Mouse (Mus musculus): ENCODE results near the gene Oser1. TPM values are rescaled to one million over a fixed set of nuclear protein-coding genes. Genes with fewer than 3 reads are reported as not detected.

Oser1 gene
- polyA plus RNA-seq, 1 experiment from 2014 or later = 79.8 TPM

GRCm38 (mm10) chr2:163358662-163359061, 65.8 kb downstream of the Oser1 start:
- no peak for DNase-seq (ENCODE audit: low spot score)
- H3K27ac ChIP-seq (replicated peaks) = no peak overlapping the region
- H3K4me3 ChIP-seq (ENCODE audit: low read depth, low read length) = no peak overlapping the region
- no peaks in the 10 kb centered on the region for H3K9me3 ChIP-seq (ENCODE audit: control insufficient read depth, low read length)
- no peaks in the 10 kb centered on the region for H3K36me3 ChIP-seq (ENCODE audit: control insufficient read depth, insufficient read depth, low read length)
- TF ChIP-seq EP300 (optimal IDR thresholded peaks at IDR 0.05) (no peak), CTCF (IDR thresholded peaks at IDR 0.05; ENCODE audit: low read depth) (no peak)
- no peaks in the 10 kb centered on the region for H3K27me3 ChIP-seq (ENCODE audit: control insufficient read depth, insufficient read depth, low read length)
- ATAC-seq (ENCODE audit: low FRiP score, low TSS enrichment) = no peak
- WGBS = 40% methylated on average over 5 of the region's 5 CpGs
- no peaks in the 10 kb centered on the region for H3K4me1 ChIP-seq (replicated peaks; ENCODE audit: control insufficient read depth, insufficient read depth)
- no peak overlapping the region for H3K9ac ChIP-seq (ENCODE audit: low read length)
- H3K4me2 ChIP-seq (replicated peaks; ENCODE audit: low read depth) = no peak overlapping the region

GRCm38 (mm10) chr2:163356113-163356840, 68.2 kb downstream of the Oser1 start:
- H3K9me3 ChIP-seq (ENCODE audit: control insufficient read depth, low read length) = no peaks in the 10 kb centered on the region
- no peak overlapping the region for H3K4me2 ChIP-seq (replicated peaks; ENCODE audit: low read depth)
- WGBS = 76% methylated on average over 12 of the region's 12 CpGs
- H3K36me3 ChIP-seq (ENCODE audit: control insufficient read depth, insufficient read depth, low read length) = no peaks in the 10 kb centered on the region
- H3K27ac ChIP-seq (replicated peaks) = no peak overlapping the region
- H3K4me3 ChIP-seq (ENCODE audit: low read depth, low read length) = no peak overlapping the region
- H3K9ac ChIP-seq (ENCODE audit: low read length) = no peak overlapping the region
- no peak for ATAC-seq (ENCODE audit: low FRiP score, low TSS enrichment)
- H3K27me3 ChIP-seq (ENCODE audit: control insufficient read depth, insufficient read depth, low read length) = no peaks in the 10 kb centered on the region
- DNase-seq (ENCODE audit: low spot score) = no peak
- H3K4me1 ChIP-seq (replicated peaks; ENCODE audit: control insufficient read depth, insufficient read depth) = no peaks in the 10 kb centered on the region
- no peak for TF ChIP-seq CTCF (IDR thresholded peaks at IDR 0.05; ENCODE audit: low read depth)
- no peak for TF ChIP-seq EP300 (optimal IDR thresholded peaks at IDR 0.05)

Other genes starting within 250 kb of the Oser1 start
- gene Tox2, start 221.6 kb downstream of the Oser1 start, polyA plus RNA-seq (2015; fragmentation: Nextera tagmentation; extraction: Ambion mirVana) = 0.98 and 1.5 TPM in 2 replicates
- 13.6 and 13.9 TPM in 2 replicates for gene Jph2, start 26.7 kb downstream of the Oser1 start, polyA plus RNA-seq (2015; fragmentation: Nextera tagmentation; extraction: Ambion mirVana)
- 1.9 and 2.7 TPM in 2 replicates for gene Gdap1l1, start 13.8 kb upstream of the Oser1 start, polyA plus RNA-seq (2015; fragmentation: Nextera tagmentation; extraction: Ambion mirVana)
- 11.2 TPM in 2 replicates for gene Fitm2, start 47.9 kb upstream of the Oser1 start, polyA plus RNA-seq (2015; fragmentation: Nextera tagmentation; extraction: Ambion mirVana)
- gene R3hdml, start 67.6 kb upstream of the Oser1 start, polyA plus RNA-seq (2015; fragmentation: Nextera tagmentation; extraction: Ambion mirVana) = 0.23 and 0.40 TPM in 2 replicates
- 24.2 and 27.7 TPM in 2 replicates for gene Hnf4a, start 82.1 kb upstream of the Oser1 start, polyA plus RNA-seq (2015; fragmentation: Nextera tagmentation; extraction: Ambion mirVana)
- 19.9 and 20.8 TPM in 2 replicates for gene Ttpal, start 177.6 kb upstream of the Oser1 start, polyA plus RNA-seq (2015; fragmentation: Nextera tagmentation; extraction: Ambion mirVana)
- 35.8 and 36.4 TPM in 2 replicates for gene Serinc3, start 220.4 kb upstream of the Oser1 start, polyA plus RNA-seq (2015; fragmentation: Nextera tagmentation; extraction: Ambion mirVana)
- gene Pkig, start 233.7 kb upstream of the Oser1 start, polyA plus RNA-seq (2015; fragmentation: Nextera tagmentation; extraction: Ambion mirVana) = 60.9 and 66.3 TPM in 2 replicates

Measured in stomach, postnatal 0 days (tissue).